Comparison of ENCODE assay signal across 8 mouse cellular contexts in genomic region chr7:35687229-35687628, GRCm38 (mm10). TPM values are rescaled to one million over a fixed set of nuclear protein-coding genes. Genes with fewer than 3 reads are reported as not detected.
DNase-seq lines count a peak whose midpoint lies in the region; ATAC-seq and TF ChIP-seq lines count a peak whose summit lies in the region.

No protein-coding gene starts in this region.

- no peaks in the 10 kb centered on the region for H3K9me3 ChIP-seq in heart, embryonic 11.5 days (replicated peaks; ENCODE audit: control insufficient read depth, low read length)
- no peaks in the 10 kb centered on the region for H3K9me3 ChIP-seq in kidney, embryonic 14.5 days (ENCODE audit: control insufficient read depth, low read length)
- no peaks in the 10 kb centered on the region for H3K9me3 ChIP-seq in lung, embryonic 16.5 days (ENCODE audit: control insufficient read depth, low read length)

- WGBS in heart, embryonic 11.5 days (ENCODE audit: insufficient replicate concordance), result 18% methylated on average over 10 of the region's 10 CpGs
- 16% methylated on average over 10 of the region's 10 CpGs for WGBS in kidney, embryonic 14.5 days
- WGBS in lung, embryonic 16.5 days, result 19% methylated on average over 10 of the region's 10 CpGs
- 76% methylated on average over 10 of the region's 10 CpGs for WGBS in thymus, adult 2 months

- TF ChIP-seq CTCF in thymus, adult 2 months (IDR thresholded peaks at IDR 0.05; ENCODE audit: borderline replicate concordance, control insufficient read depth, extremely low read depth, insufficient read depth, low read length, poor library complexity), result no peak

- peak; percentile 10 for DNase-seq in urinary bladder, postnatal 14 days (ENCODE audit: low spot score)
- no peak for DNase-seq in urinary bladder, adult 2 months (ENCODE audit: low spot score)
- DNase-seq in testis, postnatal 14 days (ENCODE audit: low spot score), result peak; percentile 65
- no peak for DNase-seq in thymus, adult 2 months
- DNase-seq in frontal cortex, postnatal 25 days (ENCODE audit: low spot score in 2 of 2), result no peak

- H3K4me2 ChIP-seq in heart, embryonic 11.5 days, result peak overlapping the region; percentile 59
- H3K4me2 ChIP-seq in kidney, embryonic 14.5 days (replicated peaks; ENCODE audit: low read depth, low read length), result peak overlapping the region; percentile 31
- H3K4me2 ChIP-seq in lung, embryonic 16.5 days (ENCODE audit: low read depth, low read length), result peak overlapping the region; percentile 55

- no peaks in the 10 kb centered on the region for H3K27me3 ChIP-seq in heart, embryonic 11.5 days (ENCODE audit: control insufficient read depth, insufficient read depth, low read length)
- no peaks in the 10 kb centered on the region for H3K27me3 ChIP-seq in kidney, embryonic 14.5 days (ENCODE audit: control insufficient read depth, insufficient read depth, low read length)
- no peaks in the 10 kb centered on the region for H3K27me3 ChIP-seq in lung, embryonic 16.5 days (ENCODE audit: control insufficient read depth, insufficient read depth, low read depth, low read length)
- no peaks in the 10 kb centered on the region for H3K27me3 ChIP-seq in thymus, adult 2 months (ENCODE audit: control insufficient read depth, insufficient read depth, low read length)

- peak overlapping the region; percentile 29; the same call in 1 of the 2 replicates for H3K4me3 ChIP-seq in heart, embryonic 11.5 days (ENCODE audit: low read depth, low read length)
- H3K4me3 ChIP-seq in kidney, embryonic 14.5 days (ENCODE audit: low read length), result 0 out of 2 replicates have a peak overlapping the region, but pooled peaks have one; percentile 1
- peak overlapping the region; percentile 29 for H3K4me3 ChIP-seq in lung, embryonic 16.5 days (ENCODE audit: low read length)
- H3K4me3 ChIP-seq in thymus, adult 2 months (ENCODE audit: control insufficient read depth, insufficient read depth, low read length), result no peak overlapping the region

- no peak overlapping the region for H3K27ac ChIP-seq in heart, embryonic 11.5 days (ENCODE audit: low read depth, low read length)
- no peak overlapping the region for H3K27ac ChIP-seq in kidney, embryonic 14.5 days (ENCODE audit: low read depth, low read length)
- H3K27ac ChIP-seq in lung, embryonic 16.5 days (ENCODE audit: low read length), result no peak overlapping the region
- H3K27ac ChIP-seq in thymus, adult 2 months (ENCODE audit: control insufficient read depth, insufficient read depth, low read length), result no peak overlapping the region

- TF ChIP-seq POLR2A in thymus, adult 2 months (IDR thresholded peaks at IDR 0.05; ENCODE audit: control insufficient read depth, extremely low read depth, insufficient read depth, low read length, poor library complexity), result no peak

- no peak overlapping the region for H3K9ac ChIP-seq in heart, embryonic 11.5 days (ENCODE audit: low read depth, low read length)
- H3K9ac ChIP-seq in kidney, embryonic 14.5 days (ENCODE audit: low read depth, low read length), result no peak overlapping the region
- no peak overlapping the region for H3K9ac ChIP-seq in lung, embryonic 16.5 days (ENCODE audit: low read length)

- no peaks in the 10 kb centered on the region for H3K4me1 ChIP-seq in heart, embryonic 11.5 days (ENCODE audit: control insufficient read depth, insufficient read depth, low read length)
- H3K4me1 ChIP-seq in kidney, embryonic 14.5 days (ENCODE audit: control insufficient read depth, insufficient read depth, low read length), result peaks cover 14% of the 10 kb centered on the region
- peaks cover 5% of the 10 kb centered on the region; the same call in 1 of the 2 replicates for H3K4me1 ChIP-seq in lung, embryonic 16.5 days (replicated peaks; ENCODE audit: control insufficient read depth, insufficient read depth, low read length)
- no peaks in the 10 kb centered on the region for H3K4me1 ChIP-seq in thymus, adult 2 months (replicated peaks; ENCODE audit: control insufficient read depth, insufficient read depth, low read length)

- H3K36me3 ChIP-seq in heart, embryonic 11.5 days (ENCODE audit: control insufficient read depth, insufficient read depth, low read length), result no peaks in the 10 kb centered on the region
- peaks cover 4% of the 10 kb centered on the region; the same call in 1 of the 2 replicates for H3K36me3 ChIP-seq in kidney, embryonic 14.5 days (ENCODE audit: control insufficient read depth, insufficient read depth, low read length)
- H3K36me3 ChIP-seq in lung, embryonic 16.5 days (ENCODE audit: control insufficient read depth, insufficient read depth, low read length), result no peaks in the 10 kb centered on the region; the same call in 1 of the 2 replicates
- peaks cover 13% of the 10 kb centered on the region for H3K36me3 ChIP-seq in thymus, adult 2 months (ENCODE audit: control insufficient read depth, insufficient read depth, low read length)

- ATAC-seq in heart, embryonic 11.5 days (replicated peaks; ENCODE audit: insufficient number of reproducible peaks, low FRiP score, low TSS enrichment), result peak; percentile 60
- peak; percentile 63; the same call in 1 of the 2 replicates for ATAC-seq in kidney, embryonic 14.5 days (ENCODE audit: low FRiP score, low TSS enrichment)
- ATAC-seq in lung, embryonic 16.5 days (ENCODE audit: low read depth), result peak; percentile 53

RNA-seq across cellular contexts. Expression of gene Pdcd5, which starts 39.9 kb away (rescaled TPM):
- 117 and 120 TPM in 2 replicates for polyA plus RNA-seq in urinary bladder, adult 2 months (2012; rRNA removed)
- polyA plus RNA-seq in heart, embryonic 11.5 days (2014; fragmentation: Nextera tagmentation; extraction: Ambion mirVana), result 296 and 323 TPM in 2 replicates
- 288 and 371 TPM in 2 replicates for polyA plus RNA-seq in kidney, embryonic 14.5 days (2014; fragmentation: Nextera tagmentation; extraction: Ambion mirVana)
- 223 and 224 TPM in 2 replicates for polyA plus RNA-seq in lung, embryonic 16.5 days (2015; fragmentation: Nextera tagmentation; extraction: Ambion mirVana)
- 47.6 and 50.1 TPM in 2 replicates for polyA plus RNA-seq in thymus, adult 2 months (2012; rRNA removed)

Comparison
In these comparisons a context has a peak if more than half of its experiments do, and no peak if none do; other contexts are left out.
1. DNase-seq: peak in urinary bladder, postnatal 14 days (single experiment) and testis, postnatal 14 days (single experiment); none in urinary bladder, adult 2 months (single experiment), thymus, adult 2 months (single experiment) and frontal cortex, postnatal 25 days (0 of 2).
2. Peak in every context shown above with its lines, with median percentiles within 50 percentile points of each other: ATAC-seq and H3K4me2 ChIP-seq.